Mouse (Mus musculus): ENCODE data around the gene Tenm2.
A peak's percentile ranks its signal among the peaks of the same experiment; 100 is the strongest.

Gene Tenm2

DNA sequence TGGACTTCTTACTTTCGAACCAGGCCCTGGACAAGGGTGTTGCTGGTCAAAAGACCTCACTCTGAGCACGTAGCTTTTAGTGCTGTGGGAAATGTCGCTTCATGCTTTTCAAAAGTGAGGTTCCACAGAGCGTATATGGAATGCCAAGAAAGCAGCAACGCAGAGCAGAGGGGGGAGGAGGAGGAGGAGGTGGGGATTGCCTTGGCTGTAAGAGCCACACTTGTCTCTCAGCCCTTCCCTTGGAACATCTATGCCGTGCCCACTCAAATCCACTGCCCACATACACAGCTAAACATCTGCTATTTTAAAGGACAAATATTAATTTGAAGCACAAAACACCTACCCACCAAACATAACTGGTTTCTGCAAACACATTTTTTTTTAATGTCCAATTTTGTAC lies 544.9 kb downstream of the Tenm2 start:
- DNase-seq, result no peak

DNA sequence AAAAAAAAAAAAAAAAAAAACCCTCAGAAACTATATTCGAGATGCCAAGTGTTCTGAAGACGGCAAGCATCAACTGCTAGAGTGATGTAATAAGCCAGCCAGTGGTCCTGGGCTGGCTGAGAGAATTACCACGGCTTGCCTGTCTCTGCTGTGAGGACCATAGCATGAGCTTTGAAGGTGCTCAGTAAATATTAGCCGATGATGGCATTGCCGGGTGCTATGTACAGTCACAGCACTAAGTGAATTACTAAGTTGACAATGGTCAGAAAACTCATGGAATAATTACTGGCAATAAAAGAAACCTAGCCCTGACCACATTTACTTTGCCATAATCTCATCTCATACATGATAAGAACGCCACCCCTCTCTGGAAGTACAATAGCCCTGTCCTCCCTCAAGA lies 549.5 kb downstream of the Tenm2 start:
- DNase-seq, result no peak

DNA sequence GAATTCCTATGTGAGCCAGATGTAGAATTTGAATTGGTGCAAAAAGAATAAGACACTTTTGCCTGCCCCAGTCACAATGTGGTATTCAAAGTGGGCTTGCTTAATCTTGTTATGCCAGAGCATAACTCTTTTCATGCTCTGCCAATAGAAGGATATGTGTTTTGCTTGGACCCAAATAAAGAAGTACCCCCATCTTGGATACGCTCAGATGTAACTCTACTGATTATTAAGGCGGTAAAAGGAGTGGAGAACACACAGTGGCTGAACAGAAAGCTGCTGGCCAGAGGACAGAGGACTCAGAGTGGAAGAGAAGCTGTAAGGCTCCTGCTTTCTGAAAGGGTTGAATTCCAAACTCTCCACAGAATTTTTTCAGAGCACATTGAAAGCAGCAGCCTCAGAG lies 556.4 kb downstream of the Tenm2 start:
- DNase-seq, result no peak

DNA sequence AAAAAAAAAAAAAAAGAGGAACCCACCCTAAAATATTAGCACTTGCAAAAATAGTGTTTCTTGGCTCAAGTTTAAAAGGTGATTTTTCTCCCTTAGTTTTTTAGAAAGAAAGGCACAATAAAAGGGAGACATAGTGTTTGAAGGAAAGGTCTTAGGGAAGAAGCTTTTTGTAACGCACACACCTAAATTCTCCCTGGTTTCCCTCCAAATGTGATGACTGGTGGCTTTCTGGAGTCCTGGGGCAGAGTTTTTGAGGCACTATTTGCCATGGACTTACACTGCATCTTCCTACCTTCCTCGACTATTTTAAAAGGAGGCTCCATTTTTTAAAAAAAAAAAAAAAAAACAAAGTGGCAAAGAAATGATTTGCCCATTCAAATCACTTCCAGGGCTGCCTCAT lies 557.2 kb downstream of the Tenm2 start:
- no peak for DNase-seq

DNA sequence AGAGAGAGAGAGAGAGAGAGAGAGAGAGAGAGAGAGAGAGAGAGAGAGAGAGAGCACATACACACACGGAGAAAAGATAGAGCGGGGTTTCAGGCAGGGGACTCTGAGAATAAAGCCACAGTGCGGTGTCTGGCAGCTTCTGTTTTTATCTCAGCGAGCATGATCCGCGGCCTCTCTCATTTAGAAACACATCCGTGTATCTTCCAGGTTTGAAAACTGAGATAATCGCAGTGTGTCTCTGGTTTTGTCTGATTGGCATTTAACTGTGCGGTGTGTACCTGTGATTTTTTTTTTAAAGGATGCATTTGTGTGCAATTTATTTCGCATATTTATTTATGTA lies 557.7 kb downstream of the Tenm2 start:
- DNase-seq, result no peak

DNA sequence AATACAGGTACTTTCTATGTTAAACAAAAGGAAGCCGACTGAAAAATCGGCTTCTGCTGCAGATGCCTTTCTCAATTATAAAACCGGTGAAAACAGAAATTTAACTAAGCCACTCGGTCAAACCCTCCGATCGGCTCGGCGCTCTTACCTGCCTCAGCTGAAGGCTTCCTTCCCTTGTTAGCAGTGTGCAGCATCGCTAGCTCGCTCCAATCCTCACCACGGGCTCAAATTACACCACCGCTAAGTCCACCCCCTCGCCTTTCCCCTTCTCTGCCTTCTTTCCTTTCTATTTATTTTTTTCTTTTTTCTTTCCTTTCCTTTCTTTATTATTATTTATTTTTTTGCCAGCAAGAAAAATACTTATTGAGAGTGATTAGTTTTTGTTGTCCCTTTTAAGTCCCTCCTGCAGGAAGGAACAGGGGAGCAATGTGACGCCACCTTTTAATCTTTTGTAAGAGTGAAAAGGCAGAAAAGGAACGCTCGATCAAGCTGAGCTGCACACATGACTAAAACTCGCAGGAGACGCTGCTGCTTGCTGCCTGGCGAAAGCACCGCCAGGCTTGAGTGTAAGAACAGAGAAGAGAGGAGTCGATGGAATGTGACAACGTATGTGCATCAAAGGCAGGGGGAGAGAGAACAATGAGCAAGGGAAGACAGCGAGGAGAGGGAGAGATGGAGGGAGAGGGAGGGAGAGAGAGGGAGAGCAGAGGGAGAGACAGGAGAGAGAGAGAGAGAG lies 558.3 kb downstream of the Tenm2 start:
- peak; percentile 14 to 26 for DNase-seq

DNA sequence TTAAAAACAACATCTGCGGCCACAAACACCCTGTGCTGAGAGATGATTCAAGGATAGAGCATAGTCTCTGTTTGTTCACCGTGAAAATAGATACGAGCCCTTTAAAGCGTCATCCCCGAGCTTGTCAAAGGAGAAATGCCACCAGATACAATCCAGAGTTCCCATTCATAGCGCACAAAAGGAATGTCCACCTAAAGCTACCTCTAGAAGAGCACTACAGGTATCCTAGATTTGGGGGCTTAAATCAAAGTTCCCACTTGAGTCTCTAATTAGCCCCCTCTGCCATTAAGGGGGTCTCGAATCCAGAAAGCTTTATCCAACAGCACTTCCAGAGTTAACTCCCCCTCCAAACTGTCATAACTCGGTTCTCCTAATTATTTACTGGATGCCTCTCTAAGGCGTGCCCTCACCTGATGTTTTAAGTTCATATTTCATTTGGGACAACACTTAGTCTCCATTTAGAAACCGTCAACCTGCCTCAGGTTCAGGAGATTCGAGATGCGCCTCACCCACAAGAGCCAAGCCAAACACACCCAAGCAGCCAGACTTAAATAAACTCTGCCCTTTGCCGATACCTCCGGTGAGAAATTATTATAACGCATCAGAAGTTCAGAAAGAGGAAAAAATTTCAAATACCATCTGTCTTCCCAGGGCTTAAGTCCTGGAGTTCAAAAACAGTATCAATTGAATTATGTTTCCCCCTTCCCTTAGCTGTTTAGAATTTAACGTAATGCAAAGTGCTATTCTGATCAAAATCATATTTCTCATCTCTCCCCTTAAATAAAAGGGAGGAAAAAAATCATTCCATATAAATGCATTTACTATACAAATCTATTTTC lies 559.1 kb downstream of the Tenm2 start:
- no peak for DNase-seq

DNA sequence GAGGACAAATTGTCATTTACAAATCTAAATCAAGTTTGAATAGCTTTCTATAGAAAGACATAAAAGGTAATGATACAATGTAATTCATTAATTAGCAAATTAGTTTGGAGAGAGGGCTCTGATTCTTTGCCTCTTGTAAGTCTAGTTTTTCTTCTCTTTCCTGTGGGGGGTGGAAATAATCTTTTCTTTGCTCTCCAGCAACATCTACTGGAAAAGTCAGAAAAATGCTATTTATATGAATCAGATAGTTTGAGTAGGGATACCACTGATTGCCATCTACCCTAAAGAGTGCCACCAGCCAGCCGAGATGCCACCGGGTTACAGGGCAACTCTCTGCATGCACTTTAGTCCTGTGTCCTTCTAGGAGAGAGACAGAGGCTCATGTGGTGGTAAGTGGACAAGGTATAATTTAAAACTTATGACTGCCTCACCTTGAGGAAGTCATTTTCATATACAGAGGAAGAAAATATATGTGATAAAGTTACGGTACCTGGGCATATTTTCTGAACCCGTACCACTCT lies 560.8 kb downstream of the Tenm2 start:
- DNase-seq, result no peak

DNA sequence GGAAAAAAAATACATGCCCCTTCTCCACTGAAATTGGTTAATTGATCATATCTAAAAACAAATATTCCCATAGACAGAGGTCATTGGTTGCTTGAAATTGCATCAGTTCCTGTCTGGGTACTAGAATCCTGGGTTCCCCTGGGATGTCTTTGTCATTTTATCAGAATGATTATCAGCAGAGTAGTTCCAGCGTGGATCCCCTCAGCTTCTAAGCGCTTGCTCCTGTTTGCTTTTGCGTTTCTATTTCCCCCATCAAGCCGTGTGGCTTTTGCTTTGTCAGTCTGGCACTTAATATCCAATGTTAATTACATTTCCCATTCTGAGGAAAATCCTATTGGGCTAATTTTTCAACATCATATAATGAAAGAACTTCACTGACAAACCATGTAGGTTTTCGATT lies 561.6 kb downstream of the Tenm2 start:
- no peak for DNase-seq

DNA sequence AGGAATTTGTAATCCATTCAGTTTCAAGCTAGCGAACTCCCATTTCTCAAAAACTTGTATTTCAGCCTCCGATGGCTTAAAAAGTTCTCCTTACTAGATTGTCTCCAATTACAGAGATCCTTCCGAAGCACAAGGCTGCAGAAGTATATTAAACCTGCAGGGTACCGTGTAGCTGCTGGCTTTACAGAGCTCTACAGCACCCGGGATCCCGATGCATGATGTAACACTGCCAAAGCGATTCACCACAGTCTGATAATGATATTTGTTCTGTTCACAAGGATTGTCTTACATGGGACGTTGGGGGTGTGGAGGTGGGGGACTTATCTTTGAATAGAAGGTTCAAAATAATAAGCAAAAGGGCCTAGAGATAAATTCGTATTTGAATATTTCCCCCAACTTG lies 564.6 kb downstream of the Tenm2 start:
- DNase-seq, result no peak

DNA sequence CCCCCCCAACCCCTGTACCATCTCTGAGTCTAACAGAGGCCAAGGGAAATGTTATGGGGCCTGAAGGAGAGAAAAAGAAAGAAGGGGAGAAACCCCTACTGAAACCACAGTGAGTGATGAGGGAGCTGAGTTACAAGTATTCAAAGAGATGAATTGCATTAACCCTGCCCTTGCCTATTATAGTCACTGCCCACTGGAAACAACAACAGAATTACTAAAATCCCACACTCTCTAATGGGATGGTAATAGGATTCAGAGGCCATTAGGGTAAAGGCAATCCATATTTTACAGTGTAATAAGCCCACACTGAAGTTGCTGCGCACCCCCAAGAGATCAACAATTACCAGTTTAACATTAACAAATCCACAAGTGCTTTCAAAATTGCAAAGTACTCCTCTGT lies 571.7 kb downstream of the Tenm2 start:
- DNase-seq, result no peak

DNA sequence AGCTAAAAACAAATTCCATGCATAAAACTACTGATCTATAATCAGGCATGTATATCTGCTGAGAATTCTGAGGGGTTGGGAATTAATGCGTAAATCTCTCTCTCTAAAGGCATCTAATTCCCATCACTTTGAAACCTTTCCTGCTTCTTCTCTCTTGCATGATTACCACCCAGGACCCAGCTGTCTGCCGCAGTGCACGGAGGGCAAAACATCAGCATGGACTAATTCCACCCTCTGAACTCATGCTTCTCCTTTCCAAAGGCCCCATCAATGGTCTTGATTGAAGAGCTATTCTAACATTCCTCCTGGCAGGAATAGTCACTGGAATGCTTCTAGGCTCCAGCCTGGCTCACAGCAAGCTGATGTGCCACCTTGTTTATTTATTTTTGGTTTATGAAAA lies 572.2 kb downstream of the Tenm2 start:
- no peak for DNase-seq

DNA sequence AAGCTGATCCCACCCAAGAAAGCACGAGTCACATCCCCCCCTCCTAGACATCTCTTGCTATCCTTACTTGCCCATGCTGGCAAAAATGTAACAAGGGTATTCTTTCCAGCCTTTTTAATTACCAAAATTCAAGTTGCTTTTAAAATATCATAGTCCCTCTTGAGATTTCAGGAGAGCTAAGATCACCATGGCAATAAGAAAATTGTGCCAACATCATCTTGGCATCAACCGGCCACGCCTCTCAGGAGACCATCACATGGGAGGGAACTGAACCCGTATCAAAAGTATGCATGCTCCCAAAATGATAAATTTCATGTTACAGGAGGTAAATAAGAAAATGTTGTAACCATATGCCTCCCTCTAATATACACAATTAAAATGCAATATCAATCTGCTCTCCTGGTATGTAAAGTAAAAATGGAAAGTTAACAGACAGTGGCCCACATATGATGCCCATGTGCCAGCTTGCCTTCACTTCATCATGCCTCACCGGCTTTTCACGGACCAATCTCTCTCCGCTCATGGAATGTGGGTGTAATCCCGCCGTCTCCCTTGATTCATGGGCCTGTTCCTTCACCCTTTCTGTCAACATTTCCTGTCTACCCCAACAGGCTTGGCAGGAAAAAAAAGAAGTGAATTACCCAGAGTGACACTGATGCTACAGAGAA lies 582.0 kb downstream of the Tenm2 start:
- DNase-seq, result no peak

DNA sequence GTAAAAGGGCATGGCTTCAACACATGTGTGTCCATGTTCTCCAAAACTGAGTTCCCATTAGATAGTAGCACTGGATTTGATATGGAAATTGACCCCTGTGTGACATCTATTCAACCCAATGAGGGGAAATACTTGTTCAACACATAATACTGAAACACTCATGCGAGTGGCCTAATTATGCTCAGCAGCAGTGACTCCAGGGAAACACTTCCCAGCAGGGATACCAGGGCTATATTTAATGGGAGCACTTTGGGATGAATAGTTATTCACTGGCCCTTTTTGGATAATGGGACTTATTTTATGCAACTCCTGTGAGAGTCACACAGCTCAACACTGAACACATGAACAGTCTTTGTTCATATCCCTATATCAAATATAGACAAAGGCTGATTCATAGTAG lies 588.6 kb downstream of the Tenm2 start:
- DNase-seq, result no peak

DNA sequence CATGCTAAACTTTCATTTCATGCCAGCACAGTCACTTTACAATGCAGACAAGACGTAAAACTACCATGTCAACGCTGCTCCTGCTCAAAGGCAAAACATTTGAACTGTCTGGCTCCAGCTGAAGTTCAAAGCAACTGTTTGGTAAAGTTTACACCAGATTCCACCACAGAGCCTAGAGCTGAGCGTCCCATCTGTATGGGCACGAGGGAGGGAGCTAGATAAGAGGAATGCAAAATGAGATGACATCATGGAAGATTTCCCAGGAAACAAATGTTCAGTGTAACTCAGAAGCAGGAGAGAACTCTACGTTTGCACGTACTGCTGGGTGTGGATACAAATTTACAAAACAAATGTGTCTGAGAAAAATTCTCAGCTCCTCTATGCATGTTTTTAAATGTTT lies 600.7 kb downstream of the Tenm2 start:
- DNase-seq, result no peak

DNA sequence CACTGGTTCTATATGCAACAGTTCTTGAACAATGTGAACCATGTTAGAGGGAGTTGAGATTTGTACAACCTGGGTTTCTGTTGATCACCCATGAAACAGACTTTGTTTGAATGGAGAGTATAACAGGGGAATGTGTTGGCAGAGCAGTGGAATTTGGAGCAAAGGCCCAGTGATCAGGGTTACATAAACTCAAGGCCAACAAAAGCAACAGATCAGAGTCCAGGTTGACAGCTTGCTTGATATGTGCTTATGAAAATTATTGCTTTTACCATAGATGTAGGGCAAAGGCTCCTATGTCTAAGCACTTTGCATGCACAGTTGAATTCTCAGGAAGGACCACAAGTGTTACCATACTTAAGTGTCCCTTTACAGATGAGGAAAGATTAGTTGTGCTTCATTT lies 603.6 kb downstream of the Tenm2 start:
- DNase-seq, result peak; percentile 2 to 12

DNA sequence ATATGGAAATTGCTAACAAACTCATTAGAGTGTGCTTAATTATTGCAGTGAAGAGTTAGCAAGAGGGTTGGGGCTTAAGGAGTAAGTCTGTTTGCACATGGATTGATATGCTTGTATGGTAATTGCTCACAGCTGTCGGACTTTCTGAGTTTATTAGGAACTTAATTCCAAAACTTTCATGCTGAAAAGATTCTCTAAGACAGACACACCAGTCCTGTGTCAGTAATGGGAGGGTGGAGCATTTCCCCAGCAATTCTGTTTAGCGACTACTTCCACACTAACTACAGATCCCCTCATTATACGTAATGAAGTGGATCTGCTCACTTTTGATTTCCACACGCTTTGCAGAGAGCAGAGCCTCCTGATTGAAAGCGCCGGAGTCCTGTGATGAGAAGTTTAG lies 622.0 kb downstream of the Tenm2 start:
- no peak for DNase-seq

DNA sequence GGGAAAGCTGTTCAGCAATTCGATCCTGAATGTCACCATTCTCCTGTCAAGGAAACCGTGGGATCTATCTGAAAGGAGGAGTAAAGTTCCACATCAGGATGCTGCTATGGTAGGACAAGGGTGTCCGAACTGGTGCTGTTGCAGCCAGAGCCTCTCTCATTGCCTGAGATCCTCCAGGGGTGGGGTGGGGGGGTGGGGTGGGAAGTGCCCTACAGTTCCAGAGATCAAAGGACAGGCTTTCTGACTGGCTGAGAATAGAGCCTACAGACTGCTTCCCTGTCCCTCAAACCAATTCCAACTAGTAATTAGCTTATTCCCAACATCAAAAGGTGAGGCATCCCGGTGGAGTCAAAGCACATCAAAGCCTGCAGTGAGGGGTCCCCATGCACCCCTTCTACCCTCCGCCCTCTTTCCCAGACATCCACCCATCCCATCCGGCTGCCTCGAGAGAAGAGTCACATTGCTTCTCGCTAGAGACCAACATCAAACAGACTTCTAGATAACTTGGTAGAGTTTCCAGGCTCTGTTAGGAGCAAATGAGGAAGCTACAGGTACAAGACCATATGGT lies 630.9 kb downstream of the Tenm2 start:
- DNase-seq, result no peak

DNA sequence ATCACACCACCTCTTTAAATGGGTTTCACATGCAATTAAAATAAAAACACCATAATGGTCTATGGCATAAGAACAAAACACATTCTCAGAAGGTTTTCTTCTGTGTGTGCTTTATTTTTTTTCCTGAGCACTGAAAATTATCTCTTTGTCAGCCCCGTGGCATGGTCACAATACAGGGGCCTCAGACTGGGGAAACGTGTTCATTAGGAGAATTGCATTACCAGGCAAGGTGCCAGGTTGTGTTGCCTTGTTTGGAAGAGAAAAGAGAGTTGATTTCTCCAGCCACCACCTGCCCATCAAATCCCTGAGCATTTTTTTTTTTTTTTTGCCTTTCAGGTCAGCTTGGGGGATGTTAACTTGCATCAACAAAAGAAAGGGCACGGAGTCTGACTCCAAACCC lies 631.5 kb downstream of the Tenm2 start:
- DNase-seq, result no peak

DNA sequence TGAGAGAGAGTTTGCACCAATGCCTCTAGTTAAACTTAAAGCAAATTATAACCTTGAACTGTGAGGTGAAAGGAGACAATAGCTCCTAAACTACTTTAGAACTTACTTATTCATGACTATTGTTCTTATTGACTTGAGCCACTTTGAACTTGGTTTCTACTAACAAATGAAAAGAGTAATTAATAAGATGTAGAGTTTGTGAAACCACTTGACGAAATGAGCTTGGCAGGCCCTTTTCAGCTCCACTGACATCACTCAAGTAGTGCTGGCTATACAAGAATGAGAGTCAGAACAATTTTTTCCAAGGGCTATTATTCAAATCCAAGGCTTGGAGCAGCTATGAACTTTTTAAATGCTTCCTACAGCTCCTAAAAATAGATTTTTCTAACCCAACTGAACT lies 643.3 kb downstream of the Tenm2 start:
- no peak for DNase-seq

DNA sequence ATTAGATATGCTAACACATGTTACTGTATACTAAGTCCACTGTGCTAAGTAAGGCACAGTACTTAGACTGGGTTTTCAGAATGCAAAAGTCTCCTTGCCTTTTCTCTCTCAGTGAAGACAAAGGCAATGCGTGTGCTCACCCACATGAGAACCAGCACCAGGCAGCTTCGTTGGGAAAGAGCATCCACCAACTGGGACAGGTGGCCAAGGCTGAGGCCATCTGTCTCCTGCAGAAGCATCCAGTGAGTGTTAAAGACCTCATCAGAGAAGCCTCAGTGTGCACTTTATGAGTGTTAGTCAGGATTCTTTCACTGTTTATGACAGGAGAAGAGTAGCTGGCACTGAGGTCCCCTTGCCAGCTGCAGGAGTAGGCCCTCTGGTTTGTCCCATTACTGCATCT lies 669.6 kb downstream of the Tenm2 start:
- no peak for DNase-seq

DNA sequence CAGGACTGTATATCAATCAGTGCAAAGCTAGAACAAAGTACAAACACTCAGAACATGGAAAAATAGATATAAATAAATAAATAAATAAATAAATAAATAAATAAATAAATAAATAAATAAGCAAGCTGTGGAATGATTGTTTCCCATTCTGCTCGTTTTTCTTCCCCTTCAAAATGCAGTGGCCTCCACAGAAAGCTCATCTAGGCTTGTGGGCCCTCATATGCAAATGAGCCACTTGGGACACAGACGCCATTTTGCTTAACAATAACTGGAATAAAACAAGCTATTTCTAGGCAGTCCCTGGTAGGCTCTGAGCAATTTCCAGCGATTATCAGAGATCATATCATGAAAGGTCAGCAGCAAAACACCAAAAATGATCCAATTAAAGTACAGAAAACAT lies 672.9 kb downstream of the Tenm2 start:
- DNase-seq, result no peak

DNA sequence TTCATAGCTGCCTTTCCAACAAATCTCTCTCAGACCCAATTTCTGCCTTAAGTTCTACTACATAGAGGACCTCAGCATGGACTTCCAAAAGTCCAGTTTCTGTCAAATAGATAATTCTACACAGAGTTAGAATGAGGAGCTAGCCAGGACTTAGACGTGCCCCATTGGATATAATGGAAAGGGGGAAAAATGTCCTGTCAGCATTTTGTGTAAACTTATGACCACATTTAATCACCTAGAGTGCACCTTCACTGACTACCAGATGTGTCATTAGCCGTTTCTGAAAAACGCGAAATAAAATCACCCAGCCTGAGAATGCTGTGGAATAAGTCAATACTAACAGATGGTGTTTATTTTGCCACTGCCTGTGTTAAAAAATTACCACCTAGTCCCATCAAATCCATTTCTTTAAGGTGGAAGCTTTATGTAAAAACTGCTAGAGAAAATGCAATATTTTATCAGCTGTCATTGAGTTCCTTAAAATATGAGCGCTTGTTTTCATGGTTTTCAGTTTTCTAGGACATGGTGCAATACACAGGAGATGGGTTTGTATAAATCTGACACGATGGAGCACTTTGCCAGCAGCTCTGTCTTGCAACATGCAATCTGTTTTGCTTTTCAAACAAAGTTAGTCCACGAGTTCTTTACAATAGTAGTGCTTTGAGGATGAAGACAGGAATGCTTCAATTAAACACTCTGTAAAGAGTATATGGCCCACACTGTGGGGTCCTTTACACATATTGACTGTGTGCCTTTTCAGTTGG lies 674.8 kb downstream of the Tenm2 start:
- no peak for DNase-seq
